8 mouse cellular contexts compared by ENCODE assay signal in genomic region chr8:11957046-11957783, GRCm38 (mm10).
A peak's percentile ranks its signal among the peaks of the same experiment; 100 is the strongest.
DNase-seq lines count a peak whose midpoint lies in the region; ATAC-seq lines count a peak whose summit lies in the region.

No protein-coding gene starts in this region.

- no peak overlapping the region for H3K27ac ChIP-seq in forebrain, embryonic 15.5 days (replicated peaks)
- no peak overlapping the region for H3K27ac ChIP-seq in kidney, embryonic 15.5 days
- no peak overlapping the region for H3K27ac ChIP-seq in midbrain, embryonic 10.5 days (replicated peaks)

- H3K9me3 ChIP-seq in forebrain, embryonic 15.5 days = no peaks in the 10 kb centered on the region
- H3K9me3 ChIP-seq in kidney, embryonic 15.5 days (replicated peaks) = no peaks in the 10 kb centered on the region
- no peaks in the 10 kb centered on the region for H3K9me3 ChIP-seq in midbrain, embryonic 10.5 days (replicated peaks)

- peak; percentile 75 for ATAC-seq in forebrain, embryonic 15.5 days (replicated peaks)
- peak; percentile 49; the same call in 1 of the 2 replicates for ATAC-seq in kidney, embryonic 15.5 days (replicated peaks; ENCODE audit: low FRiP score)
- no peak for ATAC-seq in granulocyte monocyte progenitor cell, adult 5-6 weeks (replicated peaks; ENCODE audit: poor library complexity, severe bottlenecking)

- WGBS in forebrain, embryonic 15.5 days = 71% methylated on average over 7 of the region's 7 CpGs
- WGBS in kidney, embryonic 15.5 days = 70% methylated on average over 7 of the region's 7 CpGs
- WGBS in midbrain, embryonic 10.5 days = 73% methylated on average over 7 of the region's 7 CpGs

- H3K4me3 ChIP-seq in forebrain, embryonic 15.5 days = no peak overlapping the region
- H3K4me3 ChIP-seq in kidney, embryonic 15.5 days (replicated peaks) = no peak overlapping the region
- no peak overlapping the region for H3K4me3 ChIP-seq in midbrain, embryonic 10.5 days

- no peak overlapping the region for H3K9ac ChIP-seq in forebrain, embryonic 15.5 days (replicated peaks)
- H3K9ac ChIP-seq in kidney, embryonic 15.5 days = no peak overlapping the region

- no peaks in the 10 kb centered on the region for H3K4me1 ChIP-seq in forebrain, embryonic 15.5 days
- H3K4me1 ChIP-seq in kidney, embryonic 15.5 days = no peaks in the 10 kb centered on the region
- peaks cover 3% of the 10 kb centered on the region; the same call in 1 of the 2 replicates for H3K4me1 ChIP-seq in midbrain, embryonic 10.5 days

- H3K27me3 ChIP-seq in forebrain, embryonic 15.5 days = no peaks in the 10 kb centered on the region
- peaks cover 10% of the 10 kb centered on the region; the same call in 1 of the 2 replicates for H3K27me3 ChIP-seq in kidney, embryonic 15.5 days
- peaks cover 23% of the 10 kb centered on the region for H3K27me3 ChIP-seq in midbrain, embryonic 10.5 days (ENCODE audit: low read depth, poor library complexity, severe bottlenecking)

- no peaks in the 10 kb centered on the region for H3K36me3 ChIP-seq in forebrain, embryonic 15.5 days
- H3K36me3 ChIP-seq in kidney, embryonic 15.5 days = no peaks in the 10 kb centered on the region
- no peaks in the 10 kb centered on the region for H3K36me3 ChIP-seq in midbrain, embryonic 10.5 days

- peak; percentile 21 for DNase-seq in gastrocnemius, adult 18-20 months (ENCODE audit: low spot score)
- DNase-seq in gastrocnemius, adult 8-10 months (ENCODE audit: low spot score in 2 of 2) = no peak
- DNase-seq in A20 (ENCODE audit: low read depth, low spot score) = peak; percentile 47
- peak; percentile 10 for DNase-seq in c-Kit-positive CD71-positive TER-119-negative erythroid progenitor cells, embryonic 14.5 days (ENCODE audit: low read depth)
- DNase-seq in midbrain, embryonic 10.5 days (ENCODE audit: low spot score) = peak; percentile 30

- H3K4me2 ChIP-seq in forebrain, embryonic 15.5 days (replicated peaks) = no peak overlapping the region
- H3K4me2 ChIP-seq in kidney, embryonic 15.5 days = no peak overlapping the region

Comparison
In these comparisons a context has a peak if more than half of its experiments do, and no peak if none do; other contexts are left out.
1. DNase-seq: peak in gastrocnemius, adult 18-20 months (single experiment), A20 (single experiment), c-Kit-positive CD71-positive TER-119-negative erythroid progenitor cells, embryonic 14.5 days (single experiment) and midbrain, embryonic 10.5 days (single experiment); none in gastrocnemius, adult 8-10 months (0 of 2).